8 mouse cellular contexts compared by ENCODE assay signal in genomic region chr2:155019673-155020072, GRCm38 (mm10). TPM values are rescaled to one million over a fixed set of nuclear protein-coding genes. Genes with fewer than 3 reads are reported as not detected.
DNase-seq lines count a peak whose midpoint lies in the region; ATAC-seq and TF ChIP-seq lines count a peak whose summit lies in the region.

No protein-coding gene starts in this region.

- TF ChIP-seq CTCF in ES-Bruce4 (IDR thresholded peaks at IDR 0.05; ENCODE audit: low read depth, low read length), result peak; percentile 42
- TF ChIP-seq CTCF in testis, adult 2 months (IDR thresholded peaks at IDR 0.05; ENCODE audit: control insufficient read depth, insufficient read depth, insufficient replicate concordance, low read depth, low read length), result peak; percentile 48; the same call in 1 of the 2 replicates

- TF ChIP-seq EP300 in ES-Bruce4 (IDR thresholded peaks at IDR 0.05; ENCODE audit: insufficient read depth, low read depth, low read length), result no peak

- TF ChIP-seq POLR2A in ES-Bruce4 (IDR thresholded peaks at IDR 0.05; ENCODE audit: insufficient read depth, low read length), result no peak
- TF ChIP-seq POLR2A in testis, adult 2 months (IDR thresholded peaks at IDR 0.05; ENCODE audit: control insufficient read depth, low read depth, low read length), result peak; percentile 44; the same call in 1 of the 2 replicates

- under 1% methylated on average over 22 of the region's 22 CpGs for WGBS in forebrain, embryonic 15.5 days
- under 1% methylated on average over 22 of the region's 22 CpGs for WGBS in large intestine, adult 2 months
- under 1% methylated on average over 22 of the region's 22 CpGs for WGBS in liver, embryonic 16.5 days (ENCODE audit: insufficient replicate concordance)
- under 1% methylated on average over 22 of the region's 22 CpGs for WGBS in neural tube, embryonic 12.5 days

- H3K27ac ChIP-seq in ES-Bruce4 (ENCODE audit: insufficient read depth, low read length), result no peak overlapping the region; the same call in 1 of the 2 replicates
- peak overlapping the region; percentile 94 for H3K27ac ChIP-seq in forebrain, embryonic 15.5 days (replicated peaks)
- H3K27ac ChIP-seq in liver, embryonic 16.5 days (ENCODE audit: low read length), result peak overlapping the region; percentile 69
- H3K27ac ChIP-seq in neural tube, embryonic 12.5 days, result no peak overlapping the region
- H3K27ac ChIP-seq in testis, adult 2 months (ENCODE audit: control insufficient read depth, insufficient read depth, low read depth, low read length), result peak overlapping the region; percentile 76

- H3K4me1 ChIP-seq in ES-Bruce4 (ENCODE audit: control insufficient read depth, insufficient read depth, low read length), result peaks cover 2% of the 10 kb centered on the region
- peaks cover 18% of the 10 kb centered on the region for H3K4me1 ChIP-seq in forebrain, embryonic 15.5 days
- no peaks in the 10 kb centered on the region; the same call in none of the 2 replicates for H3K4me1 ChIP-seq in liver, embryonic 16.5 days (ENCODE audit: control insufficient read depth, low read depth, low read length)
- 0 out of 2 replicates have a peak, but pooled peaks cover 3% of the 10 kb centered on the region for H3K4me1 ChIP-seq in neural tube, embryonic 12.5 days
- peaks cover 4% of the 10 kb centered on the region for H3K4me1 ChIP-seq in testis, adult 2 months (ENCODE audit: control insufficient read depth, insufficient read depth, low read length)

- peak overlapping the region; percentile 72 for H3K4me3 ChIP-seq in ES-Bruce4 (ENCODE audit: low read depth, low read length)
- H3K4me3 ChIP-seq in forebrain, embryonic 15.5 days, result peak overlapping the region; percentile 47
- peak overlapping the region; percentile 61 for H3K4me3 ChIP-seq in liver, embryonic 16.5 days (ENCODE audit: low read depth, low read length)
- peak overlapping the region; percentile 36 for H3K4me3 ChIP-seq in neural tube, embryonic 12.5 days
- peak overlapping the region; percentile 79 for H3K4me3 ChIP-seq in testis, adult 2 months (ENCODE audit: control insufficient read depth, low read depth, low read length)

- intact Hi-C loops in heart, postnatal 14 days (cut with DNase I), result no loop called here

- no peaks in the 10 kb centered on the region for H3K36me3 ChIP-seq in ES-Bruce4 (ENCODE audit: control insufficient read depth, insufficient read depth, low read length, poor library complexity, severe bottlenecking)
- no peaks in the 10 kb centered on the region for H3K36me3 ChIP-seq in forebrain, embryonic 15.5 days
- no peaks in the 10 kb centered on the region for H3K36me3 ChIP-seq in liver, embryonic 16.5 days (ENCODE audit: control insufficient read depth, insufficient read depth)
- no peaks in the 10 kb centered on the region for H3K36me3 ChIP-seq in neural tube, embryonic 12.5 days
- no peaks in the 10 kb centered on the region for H3K36me3 ChIP-seq in testis, adult 2 months (ENCODE audit: control insufficient read depth, insufficient read depth, low read length)

- H3K4me2 ChIP-seq in forebrain, embryonic 15.5 days (replicated peaks), result peak overlapping the region; percentile 90
- H3K4me2 ChIP-seq in liver, embryonic 16.5 days (ENCODE audit: low read depth, low read length), result peak overlapping the region; percentile 90
- peak overlapping the region; percentile 83 for H3K4me2 ChIP-seq in neural tube, embryonic 12.5 days (replicated peaks)

- peaks cover 2% of the 10 kb centered on the region for H3K27me3 ChIP-seq in ES-Bruce4 (ENCODE audit: control insufficient read depth, insufficient read depth, low read length, poor library complexity, severe bottlenecking)
- no peaks in the 10 kb centered on the region for H3K27me3 ChIP-seq in forebrain, embryonic 15.5 days
- H3K27me3 ChIP-seq in liver, embryonic 16.5 days (ENCODE audit: control insufficient read depth, insufficient read depth, low read depth, low read length), result peaks cover 5% of the 10 kb centered on the region; the same call in 1 of the 2 replicates
- no peaks in the 10 kb centered on the region for H3K27me3 ChIP-seq in neural tube, embryonic 12.5 days (replicated peaks)
- no peaks in the 10 kb centered on the region for H3K27me3 ChIP-seq in testis, adult 2 months (ENCODE audit: control insufficient read depth, insufficient read depth, low read length)

- H3K9me3 ChIP-seq in ES-Bruce4 (replicated peaks; ENCODE audit: control insufficient read depth, insufficient read depth, low read length, poor library complexity, severe bottlenecking), result no peaks in the 10 kb centered on the region
- H3K9me3 ChIP-seq in forebrain, embryonic 15.5 days, result no peaks in the 10 kb centered on the region
- H3K9me3 ChIP-seq in liver, embryonic 16.5 days (replicated peaks; ENCODE audit: control insufficient read depth, low read length), result no peaks in the 10 kb centered on the region
- H3K9me3 ChIP-seq in neural tube, embryonic 12.5 days, result no peaks in the 10 kb centered on the region

- 0 out of 2 replicates have a peak overlapping the region, but pooled peaks have one; percentile 5 for H3K9ac ChIP-seq in ES-Bruce4 (ENCODE audit: low read depth, poor library complexity, severe bottlenecking)
- peak overlapping the region; percentile 60 for H3K9ac ChIP-seq in forebrain, embryonic 15.5 days (replicated peaks)
- peak overlapping the region; percentile 61 for H3K9ac ChIP-seq in liver, embryonic 16.5 days (ENCODE audit: low read depth, low read length)
- peak overlapping the region; percentile 52 for H3K9ac ChIP-seq in neural tube, embryonic 12.5 days

- peak; percentile 89 to 91 for DNase-seq in cerebellum, adult 18-20 months
- DNase-seq in heart, postnatal 14 days, result peak; percentile 88 to 93
- DNase-seq in large intestine, adult 2 months (ENCODE audit: low read depth, low spot score), result peak; percentile 97

- peak; percentile 84 for ATAC-seq in forebrain, embryonic 15.5 days (replicated peaks)
- ATAC-seq in liver, embryonic 16.5 days (ENCODE audit: low read depth), result peak; percentile 65
- peak; percentile 85 for ATAC-seq in neural tube, embryonic 12.5 days (ENCODE audit: low FRiP score, low read depth)

RNA-seq across cellular contexts. Expression of gene Gm14226, which starts 1.6 kb away (rescaled TPM):
- polyA plus RNA-seq in ES-Bruce4 (2011; ENCODE audit: insufficient read depth, insufficient read length, low read depth, missing spikeins), result not detected in 2 replicates
- 0.13 and 0.18 TPM in 2 replicates for polyA plus RNA-seq in forebrain, embryonic 15.5 days (2015; fragmentation: Nextera tagmentation; extraction: Ambion mirVana)
- total RNA-seq in heart, postnatal 14 days (2021), result under 1 TPM; 0.12 to 0.24 TPM
- polyA plus RNA-seq in large intestine, adult 2 months (2012; rRNA removed), result 0.04 and 0.05 TPM in 2 replicates
- 0.26 and 0.30 TPM in 2 replicates for polyA plus RNA-seq in liver, embryonic 16.5 days (2015; fragmentation: Nextera tagmentation; extraction: Ambion mirVana)
- polyA plus RNA-seq in neural tube, embryonic 12.5 days (2016; fragmentation: Nextera tagmentation; extraction: Ambion mirVana), result 0.50 and 0.52 TPM in 2 replicates
- polyA plus RNA-seq in testis, adult 2 months (2012; rRNA removed), result 42.6 and 58.7 TPM in 2 replicates

RNA-seq across cellular contexts. Expression of gene Ahcy, which starts 54.6 kb away (rescaled TPM):
- polyA plus RNA-seq in ES-Bruce4 (2011; ENCODE audit: insufficient read depth, insufficient read length, low read depth, missing spikeins), result 100 and 102 TPM in 2 replicates
- 44.8 and 48.0 TPM in 2 replicates for polyA plus RNA-seq in forebrain, embryonic 15.5 days (2015; fragmentation: Nextera tagmentation; extraction: Ambion mirVana)
- total RNA-seq in heart, postnatal 14 days (2021), result 10 to 100 TPM in 1 of 2 experiments, 1 to 10 TPM in 1; 8.8 to 11.3 TPM
- polyA plus RNA-seq in large intestine, adult 2 months (2012; rRNA removed), result 139 and 157 TPM in 2 replicates
- polyA plus RNA-seq in liver, embryonic 16.5 days (2015; fragmentation: Nextera tagmentation; extraction: Ambion mirVana), result 69.8 and 77.7 TPM in 2 replicates
- polyA plus RNA-seq in neural tube, embryonic 12.5 days (2016; fragmentation: Nextera tagmentation; extraction: Ambion mirVana), result 48.5 and 49.3 TPM in 2 replicates
- polyA plus RNA-seq in testis, adult 2 months (2012; rRNA removed), result 28.3 and 30.3 TPM in 2 replicates

Comparison
In these comparisons a context has a peak if more than half of its experiments do, and no peak if none do; other contexts are left out.
1. H3K27ac ChIP-seq: peak in forebrain, embryonic 15.5 days (single experiment), liver, embryonic 16.5 days (single experiment) and testis, adult 2 months (single experiment); none in ES-Bruce4 (single experiment) and neural tube, embryonic 12.5 days (single experiment).
2. H3K9ac ChIP-seq: peak in every context shown above with its lines; median percentile 61 in liver, embryonic 16.5 days; 60 in forebrain, embryonic 15.5 days; 52 in neural tube, embryonic 12.5 days; 5 in ES-Bruce4.
3. RNA of gene Gm14226, which starts 1.6 kb away (polyA plus RNA-seq): 42.6 to 58.7 TPM in testis, adult 2 months; 0.50 to 0.52 TPM in neural tube, embryonic 12.5 days, 0.26 to 0.30 TPM in liver, embryonic 16.5 days, 0.13 to 0.18 TPM in forebrain, embryonic 15.5 days, not detected in ES-Bruce4 and 0.04 to 0.05 TPM in large intestine, adult 2 months; every median in the first group is over 10 times any median in the second.
4. Peak in every context shown above with its lines, with median percentiles within 50 percentile points of each other: H3K4me3 ChIP-seq, DNase-seq, ATAC-seq and H3K4me2 ChIP-seq.